Mouse (Mus musculus): ENCODE measurements at regions not wholly inside any gene's neighbourhood (a gene's known extent, or its start where the extent isn't known, plus 50 kb on each side); places are given as distances from the start of the nearest gene placed in this dataset.

DNA sequence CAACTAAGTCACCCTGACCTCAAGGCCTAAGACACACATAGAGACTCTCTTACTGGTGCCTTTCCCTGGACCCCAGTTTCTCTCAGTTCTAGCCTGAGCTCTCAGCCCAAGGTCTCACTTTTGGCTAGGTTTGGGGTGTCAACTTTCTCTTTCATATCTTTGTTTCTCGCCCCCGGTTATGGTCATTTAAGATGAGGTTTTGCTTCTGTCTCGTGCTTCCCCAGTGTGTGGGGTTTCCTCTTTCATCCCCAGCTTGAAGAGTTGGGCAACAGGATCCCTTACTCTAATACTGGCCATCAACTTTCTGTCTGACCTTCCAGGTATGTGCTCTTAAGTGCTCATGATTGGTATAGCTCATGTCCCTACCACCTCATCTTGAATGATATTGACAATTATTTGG lies 67.5 kb downstream of the Lmo4 start:
- no peak overlapping the region for H3K27ac ChIP-seq
- H3K27me3 ChIP-seq, result no peaks in the 10 kb centered on the region
- no peak overlapping the region for H3K4me2 ChIP-seq
- no peaks in the 10 kb centered on the region for H3K9me3 ChIP-seq (replicated peaks)
- no peak overlapping the region for H3K9ac ChIP-seq
- 77% methylated on average over 3 of the region's 3 CpGs for WGBS
- H3K4me3 ChIP-seq (replicated peaks), result no peak overlapping the region
- no peaks in the 10 kb centered on the region for H3K36me3 ChIP-seq
- no peak for ATAC-seq (replicated peaks; ENCODE audit: low FRiP score)
- H3K4me1 ChIP-seq, result no peaks in the 10 kb centered on the region; the same call in 1 of the 2 replicates

DNA sequence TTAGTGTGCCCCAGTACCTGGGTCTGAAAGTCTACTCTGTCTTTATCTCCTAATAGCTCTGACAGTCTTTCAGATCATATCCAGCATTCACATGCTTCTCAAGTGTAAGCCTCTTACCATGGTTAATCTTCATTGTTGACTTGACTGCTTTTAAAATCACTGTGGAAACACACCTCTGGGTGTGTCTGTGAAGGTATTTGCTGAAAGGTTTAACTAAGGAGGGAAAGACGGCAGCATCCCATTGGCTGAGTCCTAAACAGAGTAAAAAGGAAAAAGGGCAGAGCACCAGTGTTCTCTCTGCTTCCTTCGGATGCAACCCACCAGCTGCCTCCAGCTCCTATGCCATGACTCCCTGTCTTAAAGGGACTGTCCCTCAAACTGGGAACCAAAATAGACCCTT lies 68.6 kb downstream of the Lmo4 start:
- Histone ChIP-seq H3K9ac (no peak overlapping the region), H3K4me3 (replicated peaks) (no peak overlapping the region), H3K27ac (no peak overlapping the region), H3K27me3 (no peaks in the 10 kb centered on the region), H3K4me1 (no peaks in the 10 kb centered on the region), H3K4me2 (no peak overlapping the region), H3K36me3 (no peaks in the 10 kb centered on the region), H3K9me3 (replicated peaks) (no peaks in the 10 kb centered on the region)
- ATAC-seq (replicated peaks; ENCODE audit: low FRiP score), result no peak
- WGBS, result 87% methylated on average over 2 of the region's 2 CpGs

DNA sequence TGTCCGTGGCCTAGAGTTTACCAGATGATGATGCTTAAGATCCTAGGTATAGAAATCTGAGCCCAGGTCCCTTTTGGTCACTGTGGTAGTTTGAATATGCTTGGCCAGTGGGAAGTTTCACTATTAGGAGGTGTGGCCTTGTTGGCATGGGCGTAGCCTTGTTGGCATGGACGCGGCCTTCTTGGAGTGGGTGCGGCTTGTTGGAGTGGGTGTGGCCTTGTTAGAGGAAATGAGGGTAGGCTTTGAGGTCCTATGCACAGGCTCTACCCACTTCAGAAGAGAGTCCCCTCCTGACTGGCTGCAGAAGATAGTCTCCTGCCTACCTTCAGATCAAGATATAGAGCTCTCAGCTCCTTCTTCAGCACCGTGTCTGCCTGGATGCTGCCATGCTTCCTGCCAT lies 69.4 kb downstream of the Lmo4 start:
- WGBS, result 96% methylated on average over 6 of the region's 6 CpGs
- Histone ChIP-seq H3K9ac (no peak overlapping the region), H3K36me3 (no peaks in the 10 kb centered on the region), H3K9me3 (replicated peaks) (no peaks in the 10 kb centered on the region), H3K4me3 (replicated peaks) (no peak overlapping the region), H3K4me1 (no peaks in the 10 kb centered on the region), H3K27ac (no peak overlapping the region), H3K4me2 (no peak overlapping the region), H3K27me3 (no peaks in the 10 kb centered on the region)
- 0 out of 2 replicates have a peak, but pooled peaks have one; percentile 15 for ATAC-seq (replicated peaks; ENCODE audit: low FRiP score)

DNA sequence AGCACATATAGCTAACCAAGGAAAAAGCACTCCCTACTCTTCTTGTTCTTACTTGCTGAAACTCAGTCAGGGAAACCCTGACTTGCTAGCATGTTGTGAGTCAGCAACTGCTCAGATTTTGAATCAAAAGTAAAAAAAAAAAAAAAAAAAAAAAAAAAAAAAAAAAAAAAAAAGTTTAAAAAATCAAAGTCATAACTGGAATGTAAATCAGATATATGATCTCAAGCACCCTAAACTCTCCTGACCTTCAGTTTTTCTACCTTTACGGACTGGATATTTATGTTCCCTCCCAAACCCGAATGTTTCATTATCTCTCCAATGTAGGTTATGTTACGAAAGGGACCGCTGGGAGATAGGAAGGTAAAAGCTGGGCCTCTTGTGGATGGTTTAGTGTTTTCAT lies 77.0 kb downstream of the Lmo4 start:
- H3K9me3 ChIP-seq (replicated peaks), result no peaks in the 10 kb centered on the region
- H3K4me3 ChIP-seq (replicated peaks), result no peak overlapping the region
- H3K27ac ChIP-seq, result no peak overlapping the region
- H3K27me3 ChIP-seq, result no peaks in the 10 kb centered on the region
- H3K4me1 ChIP-seq, result no peaks in the 10 kb centered on the region
- no peak for ATAC-seq (replicated peaks; ENCODE audit: low FRiP score)
- H3K36me3 ChIP-seq, result no peaks in the 10 kb centered on the region
- WGBS, result 88% methylated on average over 4 of the region's 4 CpGs
- H3K9ac ChIP-seq, result no peak overlapping the region
- H3K4me2 ChIP-seq, result no peak overlapping the region

DNA sequence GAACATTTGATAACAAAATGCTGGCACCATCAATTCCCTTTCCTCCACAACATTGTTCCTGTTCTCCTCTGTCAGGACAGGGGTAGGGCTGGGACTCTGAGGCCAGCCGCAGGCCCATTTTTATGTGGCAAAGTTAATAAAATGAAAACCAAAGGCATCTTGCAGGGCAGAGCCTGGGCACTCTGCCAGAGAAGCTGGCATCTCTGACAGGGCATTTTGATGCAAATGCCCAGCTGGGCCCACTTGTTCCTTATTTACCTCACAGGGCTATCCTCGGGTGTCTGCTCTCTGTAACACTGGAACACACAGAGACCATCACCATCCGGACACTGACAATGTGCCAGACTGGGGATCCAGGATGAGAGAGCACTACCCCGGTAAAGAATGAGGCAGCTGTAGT lies 80.7 kb downstream of the Lmo4 start:
- Histone ChIP-seq H3K27ac (no peak overlapping the region), H3K4me3 (replicated peaks) (no peak overlapping the region), H3K36me3 (no peaks in the 10 kb centered on the region), H3K9ac (no peak overlapping the region), H3K27me3 (no peaks in the 10 kb centered on the region), H3K4me1 (no peaks in the 10 kb centered on the region), H3K9me3 (replicated peaks) (no peaks in the 10 kb centered on the region), H3K4me2 (no peak overlapping the region)
- no peak for ATAC-seq (replicated peaks; ENCODE audit: low FRiP score)
- WGBS, result 81% methylated on average over 4 of the region's 4 CpGs

DNA sequence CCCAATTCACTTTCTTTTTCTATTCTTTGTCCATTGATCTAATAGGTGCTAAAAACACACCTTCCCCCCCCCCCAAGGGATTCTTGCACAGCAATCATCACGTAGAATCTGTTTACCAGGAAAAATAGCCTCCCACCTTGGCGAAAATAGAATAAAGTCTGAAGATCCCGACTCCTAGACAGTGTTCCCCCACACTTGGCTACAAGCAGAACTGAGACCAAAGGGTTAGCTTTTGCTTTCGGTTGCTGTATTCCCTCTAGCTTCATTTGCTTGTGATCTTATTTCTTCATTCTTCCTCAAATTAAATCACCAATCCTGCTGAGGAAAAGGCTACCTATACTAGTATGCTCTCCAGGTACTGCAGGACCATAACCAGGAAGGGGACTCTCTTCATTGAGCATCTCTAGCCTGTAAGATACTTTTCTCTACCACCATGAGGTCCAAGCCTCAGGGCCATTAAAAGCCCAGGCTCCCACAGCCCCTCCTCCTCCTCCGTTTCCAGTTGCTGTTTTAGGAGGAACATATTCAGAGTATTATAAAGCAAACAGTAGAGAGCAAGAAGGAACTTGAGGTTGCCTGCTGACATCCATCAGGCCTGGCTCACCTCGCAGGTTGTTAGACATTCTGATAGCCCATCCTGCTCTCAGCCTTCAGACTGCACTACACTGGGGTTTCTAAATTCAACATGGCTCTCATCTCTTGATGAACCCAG lies 81.5 kb downstream of the Lmo4 start:
- 89% methylated on average over 6 of the region's 6 CpGs for WGBS
- no peak overlapping the region for H3K9ac ChIP-seq
- no peaks in the 10 kb centered on the region for H3K27me3 ChIP-seq
- H3K9me3 ChIP-seq (replicated peaks), result no peaks in the 10 kb centered on the region
- no peak overlapping the region for H3K27ac ChIP-seq
- no peak overlapping the region for H3K4me2 ChIP-seq
- H3K36me3 ChIP-seq, result no peaks in the 10 kb centered on the region
- ATAC-seq (replicated peaks; ENCODE audit: low FRiP score), result no peak
- H3K4me3 ChIP-seq (replicated peaks), result no peak overlapping the region
- no peaks in the 10 kb centered on the region for H3K4me1 ChIP-seq

DNA sequence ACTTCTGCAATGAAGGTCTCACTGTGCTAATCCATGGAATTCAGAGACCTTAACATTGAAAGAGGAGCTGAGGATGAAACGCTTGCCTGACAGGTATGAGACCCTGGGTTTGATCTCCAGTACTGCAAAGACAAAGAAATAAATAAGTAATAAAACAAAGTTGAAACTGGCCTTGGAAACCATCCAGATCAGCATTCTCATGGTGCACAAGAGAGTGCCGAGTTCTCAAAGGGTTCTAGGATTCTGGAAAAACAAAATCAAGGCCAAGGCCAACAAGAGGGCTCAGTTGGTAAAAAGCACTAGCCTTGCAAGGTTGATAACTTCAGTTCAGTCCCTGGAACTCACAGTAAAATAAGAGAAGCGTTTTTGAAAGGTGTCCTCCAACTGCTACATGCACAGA lies 85.9 kb downstream of the Lmo4 start:
- WGBS, result 70% methylated on average over 3 of the region's 3 CpGs
- H3K27me3 ChIP-seq, result no peaks in the 10 kb centered on the region

DNA sequence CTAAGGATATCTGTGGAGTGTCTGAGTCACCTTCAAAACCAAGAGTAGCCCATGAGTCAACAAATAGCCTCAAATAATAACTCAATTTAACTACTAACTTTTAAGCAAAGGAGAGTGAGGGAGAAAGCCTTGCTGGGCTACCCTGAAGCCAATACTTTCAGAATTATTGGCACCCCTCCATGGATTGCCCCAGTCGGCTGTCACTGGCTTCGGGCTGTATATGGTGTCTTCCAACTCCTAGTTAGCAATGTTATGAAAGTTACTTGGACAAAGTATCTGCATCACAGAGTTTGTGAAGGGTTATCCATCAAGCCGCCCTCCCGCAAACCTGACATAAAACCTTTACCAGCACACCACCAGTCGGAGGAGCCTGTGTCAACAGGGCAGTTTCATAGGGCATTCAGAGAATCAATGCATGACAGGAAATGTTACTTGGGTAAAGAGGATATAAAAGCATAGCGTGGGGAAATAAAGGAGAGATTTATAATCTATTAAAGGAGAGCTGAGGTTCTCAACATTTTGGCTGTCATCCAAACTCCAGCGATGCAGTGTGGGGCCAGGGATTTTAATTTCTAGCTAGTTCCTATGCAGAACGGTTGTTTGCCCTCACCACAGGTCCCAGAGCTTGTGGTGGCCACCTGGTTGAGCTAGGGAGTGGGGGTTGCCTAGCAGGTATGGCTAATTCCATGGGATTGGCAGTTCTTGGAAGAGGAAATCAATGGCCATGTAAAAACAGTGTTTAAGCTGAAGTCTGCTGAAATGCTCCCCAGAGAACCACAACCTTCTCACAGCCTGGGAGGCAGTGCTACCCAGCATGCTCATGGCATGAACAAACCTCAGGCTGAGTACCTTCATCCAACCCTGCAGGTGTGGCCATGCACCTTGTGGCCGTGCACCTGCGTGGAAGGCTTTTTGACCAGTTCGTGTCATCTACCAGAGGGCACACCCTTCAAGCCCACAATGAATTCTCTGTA lies 91.1 kb downstream of the Lmo4 start:
- no peak overlapping the region for H3K4me3 ChIP-seq (replicated peaks)
- H3K27me3 ChIP-seq, result no peaks in the 10 kb centered on the region
- no peak overlapping the region for H3K9ac ChIP-seq
- H3K9me3 ChIP-seq (replicated peaks), result no peaks in the 10 kb centered on the region
- no peak overlapping the region for H3K4me2 ChIP-seq
- 64% methylated on average over 11 of the region's 11 CpGs for WGBS
- no peak for ATAC-seq (replicated peaks; ENCODE audit: low FRiP score)
- no peaks in the 10 kb centered on the region for H3K36me3 ChIP-seq
- H3K27ac ChIP-seq, result no peak overlapping the region
- H3K4me1 ChIP-seq, result 0 out of 2 replicates have a peak, but pooled peaks cover 4% of the 10 kb centered on the region

More for the DNA sequence above, 85.9 kb downstream of the Lmo4 start:
- no peaks in the 10 kb centered on the region for H3K9me3 ChIP-seq (replicated peaks)
- no peak overlapping the region for H3K9ac ChIP-seq
- no peaks in the 10 kb centered on the region for H3K4me1 ChIP-seq
- ATAC-seq (replicated peaks; ENCODE audit: low FRiP score), result no peak
- no peak overlapping the region for H3K4me2 ChIP-seq
- H3K4me3 ChIP-seq (replicated peaks), result no peak overlapping the region
- no peaks in the 10 kb centered on the region for H3K36me3 ChIP-seq
- H3K27ac ChIP-seq, result no peak overlapping the region

DNA sequence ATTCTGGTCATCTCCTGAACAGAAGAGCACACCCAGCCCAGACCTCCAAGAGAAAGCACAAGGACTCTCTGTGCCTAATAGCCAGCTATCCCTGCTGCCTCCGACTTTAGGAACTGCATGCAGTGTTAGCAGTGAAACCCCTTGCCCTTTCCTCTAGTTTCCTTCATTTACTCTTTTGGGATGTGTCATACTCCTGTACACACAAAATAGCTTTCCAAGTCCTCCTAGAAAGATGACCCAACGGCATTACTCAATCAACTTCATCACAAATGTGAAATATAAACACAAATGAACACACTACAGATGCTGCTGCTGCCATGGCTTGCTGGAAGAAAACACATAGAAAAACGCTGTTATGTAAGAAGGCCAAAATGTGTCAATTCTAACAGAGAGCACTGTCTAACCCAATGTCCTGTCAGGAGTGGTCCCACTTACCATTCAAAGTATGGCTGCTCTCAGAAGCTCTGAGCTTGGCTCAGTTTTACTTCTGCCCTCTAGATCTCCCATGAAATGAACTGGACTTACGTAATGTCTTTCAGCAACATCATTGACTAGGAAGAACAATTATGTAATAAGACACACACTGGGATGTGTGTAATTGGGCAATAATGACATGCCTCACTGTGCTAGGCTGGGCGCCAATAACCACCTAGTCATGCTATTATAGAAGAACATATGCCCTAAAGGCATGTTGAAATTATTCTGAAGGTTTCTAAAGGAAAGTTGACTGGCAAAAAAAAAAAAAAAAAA lies 94.5 kb downstream of the Lmo4 start:
- 0 out of 2 replicates have a peak, but pooled peaks cover 6% of the 10 kb centered on the region for H3K4me1 ChIP-seq
- no peak for ATAC-seq (replicated peaks; ENCODE audit: low FRiP score)
- no peak overlapping the region for H3K9ac ChIP-seq
- no peaks in the 10 kb centered on the region for H3K36me3 ChIP-seq
- no peaks in the 10 kb centered on the region for H3K9me3 ChIP-seq (replicated peaks)
- 85% methylated on average over 5 of the region's 5 CpGs for WGBS
- H3K27me3 ChIP-seq, result no peaks in the 10 kb centered on the region
- no peak overlapping the region for H3K4me3 ChIP-seq (replicated peaks)
- no peak overlapping the region for H3K27ac ChIP-seq
- H3K4me2 ChIP-seq, result no peak overlapping the region

DNA sequence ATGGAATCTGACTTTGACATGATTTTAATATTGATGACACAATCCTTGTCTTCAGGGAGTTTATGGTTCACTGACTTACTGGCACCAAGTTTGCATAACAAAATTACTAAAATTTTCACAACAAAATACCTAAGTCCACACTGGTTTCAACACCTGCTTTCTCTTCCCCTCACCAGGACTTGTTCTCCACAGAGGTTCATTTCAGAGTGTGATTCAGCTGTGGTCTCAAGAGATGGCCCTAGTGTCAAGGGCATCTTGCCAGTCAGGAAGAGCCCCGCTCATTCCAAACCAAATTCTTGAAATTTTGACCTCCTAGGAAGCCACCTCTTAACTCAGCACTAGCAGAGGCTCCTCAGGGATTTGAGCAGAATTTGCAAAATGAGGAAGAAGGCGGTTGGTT lies 95.3 kb downstream of the Lmo4 start:
- H3K4me3 ChIP-seq (replicated peaks), result no peak overlapping the region
- H3K4me2 ChIP-seq, result no peak overlapping the region
- H3K9ac ChIP-seq, result no peak overlapping the region
- H3K27ac ChIP-seq, result no peak overlapping the region
- WGBS, result 83% methylated on average over 2 of the region's 2 CpGs
- H3K27me3 ChIP-seq, result no peaks in the 10 kb centered on the region
- no peaks in the 10 kb centered on the region for H3K36me3 ChIP-seq
- no peaks in the 10 kb centered on the region for H3K9me3 ChIP-seq (replicated peaks)
- ATAC-seq (replicated peaks; ENCODE audit: low FRiP score), result no peak
- 0 out of 2 replicates have a peak, but pooled peaks cover 6% of the 10 kb centered on the region for H3K4me1 ChIP-seq

DNA sequence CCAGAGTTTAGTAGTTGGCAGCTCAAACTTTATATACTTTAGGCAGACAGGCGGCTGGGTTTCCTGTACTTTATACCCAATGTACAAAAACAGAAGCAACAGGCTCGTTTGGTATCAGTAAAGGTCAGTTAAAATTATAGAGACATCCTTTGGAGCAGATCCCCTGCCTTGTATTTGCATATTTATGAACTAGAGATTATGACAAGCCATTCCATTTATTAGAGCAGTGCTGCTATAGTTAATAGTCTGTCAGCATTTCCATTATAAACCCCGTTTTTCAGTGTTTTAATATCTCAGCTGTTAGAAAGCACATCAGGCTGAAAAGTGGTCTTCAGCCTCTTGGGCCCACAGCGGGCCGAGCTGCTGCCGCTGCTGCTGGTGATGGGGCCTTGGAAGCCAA lies 96.7 kb downstream of the Lmo4 start:
- Histone ChIP-seq H3K27me3 (no peaks in the 10 kb centered on the region), H3K4me2 (no peak overlapping the region), H3K4me1 (0 out of 2 replicates have a peak, but pooled peaks cover 2% of the 10 kb centered on the region), H3K4me3 (replicated peaks) (no peak overlapping the region), H3K9me3 (replicated peaks) (no peaks in the 10 kb centered on the region), H3K9ac (no peak overlapping the region), H3K36me3 (no peaks in the 10 kb centered on the region), H3K27ac (no peak overlapping the region)
- ATAC-seq (replicated peaks; ENCODE audit: low FRiP score), result no peak
- WGBS, result 82% methylated on average over 6 of the region's 6 CpGs

DNA sequence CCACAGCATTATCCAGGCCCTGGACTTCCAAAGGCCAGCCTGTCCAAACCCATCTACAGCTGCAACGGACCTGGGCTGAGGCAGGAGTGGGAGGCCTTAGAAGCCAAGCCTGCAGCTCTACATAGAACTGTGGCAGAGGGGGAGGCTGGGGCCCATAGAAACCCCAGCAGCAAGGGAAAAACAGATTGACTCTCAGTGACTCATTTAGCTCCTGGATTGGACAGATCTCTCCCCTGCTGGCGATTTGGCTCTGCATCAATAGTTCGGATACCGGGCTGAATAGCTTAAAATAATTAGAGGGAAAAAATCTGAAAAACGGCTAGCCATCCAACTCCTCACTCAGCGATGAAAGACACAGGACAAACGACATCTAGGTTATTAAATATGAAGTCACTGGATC lies 97.4 kb downstream of the Lmo4 start:
- Histone ChIP-seq H3K9me3 (replicated peaks) (no peaks in the 10 kb centered on the region), H3K36me3 (no peaks in the 10 kb centered on the region), H3K4me1 (0 out of 2 replicates have a peak, but pooled peaks cover 2% of the 10 kb centered on the region), H3K4me3 (replicated peaks) (no peak overlapping the region), H3K9ac (no peak overlapping the region), H3K27ac (no peak overlapping the region), H3K27me3 (no peaks in the 10 kb centered on the region), H3K4me2 (no peak overlapping the region)
- WGBS, result 68% methylated on average over 7 of the region's 7 CpGs
- no peak for ATAC-seq (replicated peaks; ENCODE audit: low FRiP score)
